Mouse (Mus musculus) spleen, postnatal 14 days (tissue): ENCODE data around the gene Mbnl2.

ENCODE experiments used
- DNase-seq, 2 experiments: peaks; one replicate each; pipeline ENCODE4 v3.0.0; 2021 to 2022; ENCODE audit warnings: low spot score in 2 of 2

Gene Mbnl2

DNA sequence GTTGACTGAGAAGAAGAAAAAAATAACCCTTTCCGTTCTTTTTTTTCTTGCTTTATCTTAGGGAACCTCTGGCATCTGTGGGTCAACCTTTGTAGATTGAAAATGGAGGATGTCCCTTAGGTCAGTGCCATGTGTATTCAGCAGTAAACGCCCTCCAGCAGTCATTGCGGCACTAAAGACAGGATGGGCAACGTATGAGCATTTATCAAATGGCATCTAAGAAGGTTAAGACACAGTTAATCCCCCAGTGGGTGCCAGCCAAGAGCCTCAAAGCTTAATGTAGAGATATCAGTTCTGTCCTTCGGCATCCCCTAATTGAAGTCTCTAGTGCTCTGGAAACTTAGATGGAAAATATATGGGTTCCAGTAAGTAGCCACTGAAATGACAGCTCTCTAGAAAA, 723 bp upstream of the Mbnl2 start:
- no peak for DNase-seq

DNA sequence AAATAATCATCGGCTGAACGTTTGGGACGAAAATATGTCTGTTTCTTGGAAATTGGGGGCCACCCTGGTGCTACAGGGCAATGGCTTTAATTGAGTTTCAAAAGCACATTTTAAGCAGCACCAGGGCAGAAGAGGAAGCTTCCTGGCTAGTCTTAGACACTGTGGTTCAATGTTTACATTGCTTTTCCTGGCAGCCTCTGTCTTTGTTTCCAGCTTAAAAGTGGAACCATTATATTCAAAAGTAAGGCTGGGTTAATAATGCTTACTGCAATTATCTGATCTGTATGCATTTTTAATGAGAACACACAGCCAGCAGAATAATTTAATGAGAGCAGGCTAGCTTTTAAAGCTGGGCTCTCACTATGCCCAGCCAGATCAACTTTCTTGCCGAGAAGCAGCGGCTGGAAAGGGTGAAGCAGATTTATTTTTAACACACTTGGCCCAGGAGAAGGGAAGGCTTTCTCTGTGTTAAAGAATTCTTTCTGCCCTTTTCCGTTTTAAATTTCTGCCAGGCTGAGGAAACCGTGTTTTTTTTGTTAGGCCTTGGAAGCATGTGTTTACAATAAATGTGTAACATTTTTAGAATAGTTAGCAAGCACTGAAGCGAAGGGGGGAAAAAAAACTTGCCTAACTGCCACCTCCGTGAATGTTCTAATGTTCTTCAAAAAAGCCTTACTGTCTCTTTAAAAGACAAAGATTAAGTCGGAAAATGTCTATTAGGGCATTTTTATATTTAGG, 1.0 kb downstream of the Mbnl2 start:
- DNase-seq, result no peak

DNA sequence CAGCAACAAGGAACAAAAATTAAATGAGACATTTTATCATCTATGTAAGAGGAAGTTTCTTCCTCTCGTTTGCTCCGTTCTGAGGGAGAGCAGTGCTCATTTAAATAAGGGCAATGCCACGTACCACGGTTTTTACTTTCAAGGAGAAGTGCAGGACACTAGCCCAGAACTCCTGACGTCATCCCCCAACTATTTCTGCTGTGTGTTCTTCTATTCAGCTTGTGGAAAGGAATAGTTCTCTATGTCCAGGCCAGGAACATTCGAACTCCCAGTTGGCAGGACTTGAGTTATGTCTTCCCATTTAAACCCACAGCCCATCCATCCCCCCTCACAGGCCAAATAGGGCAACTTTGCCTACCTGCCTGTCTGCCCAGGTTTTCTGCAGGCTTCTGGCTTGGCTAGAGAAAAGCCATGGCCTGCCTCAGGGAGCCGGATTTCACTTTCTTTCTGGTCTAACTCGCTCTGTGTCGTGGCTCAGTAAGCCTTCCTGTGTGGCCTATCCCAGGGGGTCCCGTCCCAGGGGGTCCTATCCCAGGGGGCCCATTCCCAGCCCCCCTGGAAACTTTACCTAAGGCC, 1.7 kb downstream of the Mbnl2 start:
- no peak for DNase-seq

DNA sequence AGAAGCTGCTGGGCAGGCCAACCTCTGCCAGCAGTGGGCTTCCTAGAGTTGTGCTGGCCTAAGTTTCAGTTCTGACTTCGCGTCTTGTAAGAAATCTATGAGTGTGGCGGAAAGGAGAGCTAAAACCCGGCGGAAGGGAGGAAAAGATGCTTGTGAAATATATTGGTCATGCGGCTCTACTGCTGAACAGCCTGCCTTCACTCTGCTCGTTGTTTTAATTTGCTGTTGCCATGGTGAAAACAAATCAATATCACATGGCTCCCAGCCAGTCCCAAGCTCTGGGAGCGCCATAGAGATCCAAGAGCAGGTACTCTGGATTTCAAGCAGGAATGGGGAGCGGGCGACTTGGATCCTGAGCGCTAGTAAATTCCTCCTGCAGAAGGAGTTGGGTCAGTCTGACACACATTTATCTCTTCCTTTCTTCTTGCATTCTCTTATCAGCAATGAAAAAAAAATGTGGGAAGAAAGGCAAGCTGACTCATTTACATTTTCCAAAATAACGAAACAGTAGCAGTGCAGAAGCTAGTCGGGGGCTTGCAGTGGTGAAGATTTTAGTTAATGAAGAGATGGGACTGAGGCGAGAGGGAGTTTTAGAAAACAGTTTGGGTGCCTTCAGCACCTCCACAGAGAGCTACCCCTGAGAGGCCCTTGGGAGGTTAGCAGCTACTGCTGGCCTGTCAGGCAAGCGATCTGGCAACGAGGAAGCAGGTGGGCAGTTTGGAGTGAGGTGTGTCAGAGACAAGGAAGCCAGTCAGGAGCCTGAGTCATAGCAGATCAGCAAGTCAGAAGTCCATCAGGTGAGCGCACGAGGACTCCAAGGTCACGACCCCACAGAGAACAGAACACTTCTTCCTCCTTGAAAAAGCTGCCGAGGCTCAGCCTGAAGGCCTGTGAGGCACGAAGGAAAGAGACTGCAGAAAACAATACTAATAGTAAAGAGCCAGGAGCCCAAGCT, 3.1 kb downstream of the Mbnl2 start:
- DNase-seq, result no peak

DNA sequence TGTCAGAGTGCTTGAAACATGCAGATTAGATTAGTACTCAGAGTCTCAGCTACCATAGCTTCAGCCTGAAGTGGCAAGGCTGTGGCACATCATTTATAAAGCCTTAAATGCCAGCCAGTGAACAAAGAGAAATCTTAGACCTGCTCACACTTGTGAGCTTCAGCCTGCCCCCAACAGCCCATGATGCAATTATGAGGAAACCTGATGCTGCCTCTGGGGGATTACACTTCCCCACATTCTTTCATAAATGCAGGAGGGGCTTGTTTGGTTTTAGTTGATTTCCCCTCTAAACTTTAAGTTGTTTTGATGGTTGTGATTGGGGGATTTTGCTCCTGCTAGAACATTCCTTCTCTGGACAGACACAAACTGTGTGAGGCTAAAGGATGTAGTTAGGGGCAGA, 4.7 kb downstream of the Mbnl2 start:
- no peak for DNase-seq

DNA sequence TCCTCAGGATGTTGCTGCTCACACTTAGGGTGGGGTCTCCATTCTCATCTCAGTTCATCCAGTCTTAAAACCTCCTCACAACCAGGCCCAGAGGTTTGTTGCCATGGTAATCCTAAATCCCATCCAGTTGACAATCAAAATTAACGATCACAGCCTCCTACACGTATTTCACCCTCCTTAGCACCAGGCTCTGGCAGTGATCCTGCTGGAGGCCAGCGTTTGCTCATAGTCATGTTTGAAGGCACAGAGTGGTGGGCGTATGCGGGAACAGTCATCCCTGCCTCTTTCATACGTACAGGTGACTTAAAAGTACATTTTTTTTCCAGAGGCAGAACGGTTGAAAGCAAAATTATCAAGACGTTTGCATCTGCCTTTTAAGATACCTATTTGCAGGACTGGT, 8.3 kb downstream of the Mbnl2 start:
- DNase-seq, result no peak

DNA sequence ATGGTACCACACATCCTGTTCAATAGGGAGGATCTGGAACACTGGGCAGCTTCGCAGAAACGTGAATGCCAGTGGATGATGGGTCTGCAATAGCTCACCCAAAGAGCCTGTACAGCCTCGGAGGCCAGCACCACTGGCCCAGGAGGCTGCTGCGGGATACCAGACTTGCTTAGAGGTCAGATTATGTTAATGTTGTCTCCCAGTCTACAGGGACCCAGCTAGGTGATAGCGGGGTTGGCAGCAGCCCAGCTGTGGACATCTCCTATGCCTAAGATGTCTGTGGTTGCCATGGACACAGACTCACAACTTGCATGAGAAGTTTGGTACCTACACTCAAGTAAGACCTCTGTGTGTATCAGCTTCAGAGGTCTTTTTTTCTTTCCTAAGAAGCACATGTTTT, 9.0 kb downstream of the Mbnl2 start:
- no peak for DNase-seq

DNA sequence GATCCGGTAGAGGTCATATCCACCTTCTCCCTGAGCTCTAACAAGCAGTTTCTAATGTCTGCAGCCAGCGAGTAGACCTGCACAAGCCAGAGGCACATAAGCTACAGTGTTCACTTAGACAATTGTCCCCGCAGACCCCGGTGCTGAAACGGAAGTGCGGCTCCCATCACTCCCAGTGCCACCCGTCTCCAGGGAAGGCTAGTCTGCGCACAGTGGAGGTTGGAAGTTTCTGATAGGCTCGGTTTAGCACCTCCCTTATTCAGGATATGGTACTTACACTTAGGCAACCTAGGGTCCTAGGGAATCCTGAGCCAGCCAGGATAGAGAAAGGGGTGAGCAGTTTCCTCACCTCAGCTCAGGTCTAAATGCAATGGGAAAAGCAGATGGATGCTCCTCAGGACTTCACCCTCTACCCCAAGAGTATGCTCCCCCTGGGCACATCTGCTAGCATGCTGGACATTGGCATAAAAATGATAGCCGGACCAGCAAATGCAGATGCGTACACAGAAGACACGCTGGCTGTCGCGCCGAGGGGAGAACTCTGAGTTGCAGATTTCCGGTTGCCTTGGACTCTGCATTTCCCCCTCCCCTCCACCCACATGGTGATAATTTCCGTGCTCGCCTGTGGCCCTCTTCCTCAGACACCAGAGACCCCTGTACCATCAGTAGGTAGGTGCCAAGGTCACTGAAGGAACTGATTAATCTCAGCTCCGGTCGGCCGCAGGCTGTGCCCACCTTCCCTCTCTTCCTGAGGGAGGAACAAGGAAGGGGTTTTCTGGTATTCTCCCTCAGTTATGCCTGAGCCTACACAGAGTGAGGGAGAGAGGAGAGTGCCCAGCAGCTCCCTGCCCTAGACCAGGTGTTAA, 11.9 kb downstream of the Mbnl2 start:
- no peak for DNase-seq

DNA sequence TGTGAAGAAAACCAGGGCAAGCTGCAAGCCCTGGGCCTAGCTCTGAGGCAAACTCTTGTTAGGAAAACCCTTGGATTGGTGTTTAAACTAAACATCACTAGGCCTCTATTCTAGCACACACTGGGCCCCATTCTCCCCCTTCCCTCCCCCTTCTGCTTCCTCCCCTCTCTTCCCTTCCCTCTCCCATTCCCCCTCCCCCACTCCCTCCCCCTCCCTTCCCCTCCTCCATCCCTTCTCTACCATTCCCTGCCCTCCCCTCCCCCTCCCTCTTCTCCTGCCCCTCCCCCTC, 12.5 kb downstream of the Mbnl2 start:
- DNase-seq, result no peak

DNA sequence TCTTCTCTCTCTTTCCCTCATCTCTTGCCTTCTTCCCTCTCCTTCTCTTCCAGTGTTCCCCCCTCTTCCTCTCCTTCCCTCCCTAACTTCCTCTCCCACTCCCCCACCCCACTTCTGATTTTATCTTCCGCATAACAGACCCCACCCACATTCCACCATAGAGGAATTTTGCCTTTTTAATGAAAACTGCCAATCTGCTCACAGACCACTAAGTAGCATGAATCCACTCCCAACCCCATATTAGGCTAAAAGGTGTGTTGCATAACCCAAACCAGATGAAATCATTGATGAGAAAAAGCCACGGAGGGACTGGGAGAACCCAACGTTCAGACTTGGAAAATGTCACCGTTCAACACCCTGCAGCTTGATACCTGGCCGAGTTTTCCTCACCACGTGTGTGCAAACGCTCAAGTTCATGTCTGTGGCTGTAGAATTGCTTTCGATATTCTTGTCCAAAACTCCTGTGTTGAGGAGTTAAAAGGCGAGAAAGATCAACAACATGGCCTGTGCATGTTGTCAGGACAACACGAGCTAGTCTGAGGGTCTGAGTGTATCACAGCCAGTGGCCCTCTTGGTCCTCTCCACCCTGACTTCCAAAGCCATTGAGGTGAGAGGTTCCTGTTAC, 13.0 kb downstream of the Mbnl2 start:
- no peak for DNase-seq

DNA sequence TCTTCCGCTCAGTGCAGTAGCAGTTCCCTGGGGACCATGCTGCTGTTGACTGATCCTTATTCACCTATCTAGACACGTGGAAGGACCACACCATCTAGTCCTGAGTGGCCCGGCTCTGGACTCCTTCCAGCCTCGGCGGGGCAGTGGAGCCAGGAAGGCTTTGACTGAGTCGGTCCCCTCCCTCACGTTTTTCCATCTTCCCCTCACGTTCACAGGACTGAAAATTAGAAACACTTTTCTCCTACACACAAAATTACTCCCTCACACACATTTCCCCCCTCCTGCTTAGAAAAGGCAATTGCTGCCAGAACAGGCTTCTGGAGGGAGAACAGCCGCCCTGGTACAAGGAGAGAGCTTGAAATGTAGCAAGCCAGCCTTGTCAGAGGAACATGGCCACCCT, 13.6 kb downstream of the Mbnl2 start:
- no peak for DNase-seq

DNA sequence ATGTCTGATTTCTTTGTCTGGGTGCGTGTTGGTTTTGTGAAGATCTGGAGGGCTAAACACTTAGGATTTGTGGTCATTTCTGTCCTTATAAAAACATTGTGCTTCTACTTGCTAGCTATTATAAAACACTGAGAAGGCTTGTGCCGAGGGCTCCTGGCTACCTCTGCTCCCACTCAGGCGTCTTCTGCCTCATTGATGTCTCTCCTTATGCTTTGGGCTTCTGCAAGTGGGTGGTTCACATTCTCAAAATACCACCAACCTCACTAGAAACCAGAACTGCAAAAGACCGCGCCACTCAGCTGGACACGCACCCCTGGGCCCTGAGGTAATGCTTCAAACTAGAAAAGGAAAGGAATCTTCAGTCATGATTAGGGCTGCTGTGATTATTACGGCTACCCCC, 14.1 kb downstream of the Mbnl2 start:
- DNase-seq, result no peak

DNA sequence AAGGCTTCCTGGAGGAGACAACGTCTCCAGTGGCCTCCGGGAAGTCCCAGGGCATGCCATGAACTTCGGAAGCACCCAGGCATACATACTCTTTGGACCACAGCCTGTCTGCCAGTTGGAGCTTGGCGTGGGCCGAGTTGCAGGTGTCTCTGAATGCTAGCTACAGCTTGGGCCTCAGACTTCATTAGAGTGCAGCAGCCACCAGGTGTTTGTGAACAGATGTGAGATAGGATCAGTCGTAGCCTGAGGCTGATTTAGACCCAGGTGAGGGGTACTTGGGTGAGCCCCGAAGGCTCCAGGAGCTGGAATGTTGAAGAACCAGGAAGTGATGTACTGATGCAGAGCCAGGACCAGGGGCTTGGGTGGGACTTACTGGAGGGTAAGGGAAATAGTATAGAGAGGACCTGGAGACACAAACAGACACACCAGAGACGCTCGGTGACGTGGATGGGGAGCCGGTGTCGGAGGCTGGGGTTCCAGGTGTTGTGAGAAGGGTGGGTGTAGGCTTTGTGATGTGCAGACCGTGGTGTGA, 15.8 kb downstream of the Mbnl2 start:
- no peak for DNase-seq

DNA sequence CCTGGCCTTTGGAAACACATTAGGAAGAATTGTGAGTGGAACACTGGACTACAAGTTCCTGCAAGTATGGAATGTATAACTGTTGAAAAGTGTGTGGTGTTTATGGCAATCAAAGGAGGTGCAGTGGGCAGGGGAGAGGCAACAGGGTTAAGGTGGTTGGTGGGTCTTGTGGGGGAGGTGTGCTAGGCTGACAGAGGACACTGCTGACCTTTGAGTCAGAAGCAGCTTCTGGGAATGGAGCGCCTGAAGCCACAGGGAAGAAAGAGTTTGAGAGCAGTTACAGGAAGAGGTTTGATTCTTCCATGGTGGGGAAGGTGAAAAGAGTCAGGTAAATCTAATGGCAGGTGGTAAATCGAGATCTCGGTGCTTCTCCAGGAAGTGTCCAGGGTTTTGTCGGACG, 16.7 kb downstream of the Mbnl2 start:
- no peak for DNase-seq

DNA sequence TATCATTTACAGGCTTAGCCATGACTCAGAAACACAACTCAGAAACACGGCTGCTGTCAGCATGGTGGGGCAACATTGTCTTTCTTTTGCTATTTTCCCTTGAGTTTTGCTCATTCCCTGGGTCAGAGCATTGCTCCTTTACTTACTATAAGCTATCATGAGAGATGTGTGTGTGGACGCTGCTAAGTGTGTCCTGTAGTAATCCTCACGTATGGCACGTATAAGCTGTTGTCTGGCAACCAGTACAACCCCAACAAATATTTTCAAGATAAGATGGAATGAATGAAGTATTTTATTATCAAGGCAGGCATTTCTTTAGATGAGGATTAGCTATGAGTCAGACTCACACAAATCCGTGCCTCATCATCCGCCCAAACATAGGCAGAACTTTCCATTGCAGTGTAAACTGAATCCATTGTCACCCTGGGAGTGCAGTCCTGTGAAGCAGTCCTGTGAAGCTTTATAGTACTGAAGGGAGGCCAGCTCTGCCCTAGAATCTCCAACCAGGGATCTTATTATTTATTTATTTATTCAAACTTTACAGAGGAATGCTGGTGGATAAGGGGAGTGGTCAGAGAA, 17.2 kb downstream of the Mbnl2 start:
- DNase-seq, result no peak

DNA sequence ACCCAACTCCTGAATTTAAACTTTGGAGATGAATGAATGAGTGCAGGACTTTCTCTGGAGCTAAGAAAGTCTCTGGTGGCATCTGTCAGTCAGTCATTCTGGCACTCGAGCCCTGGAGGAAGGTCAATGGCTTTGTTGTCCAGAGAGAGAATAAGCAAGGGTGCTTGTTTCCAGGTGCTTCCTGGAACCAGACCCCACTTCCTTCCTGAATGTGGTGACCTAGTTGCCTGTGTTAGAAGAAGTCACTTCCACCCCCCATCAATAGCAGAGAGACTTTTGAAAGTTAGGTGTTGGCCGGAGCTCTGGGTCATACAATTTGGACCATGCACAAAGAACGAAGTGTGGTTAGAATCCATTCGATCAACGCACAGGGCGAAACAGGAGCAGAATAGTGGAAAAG, 19.0 kb downstream of the Mbnl2 start:
- no peak for DNase-seq

DNA sequence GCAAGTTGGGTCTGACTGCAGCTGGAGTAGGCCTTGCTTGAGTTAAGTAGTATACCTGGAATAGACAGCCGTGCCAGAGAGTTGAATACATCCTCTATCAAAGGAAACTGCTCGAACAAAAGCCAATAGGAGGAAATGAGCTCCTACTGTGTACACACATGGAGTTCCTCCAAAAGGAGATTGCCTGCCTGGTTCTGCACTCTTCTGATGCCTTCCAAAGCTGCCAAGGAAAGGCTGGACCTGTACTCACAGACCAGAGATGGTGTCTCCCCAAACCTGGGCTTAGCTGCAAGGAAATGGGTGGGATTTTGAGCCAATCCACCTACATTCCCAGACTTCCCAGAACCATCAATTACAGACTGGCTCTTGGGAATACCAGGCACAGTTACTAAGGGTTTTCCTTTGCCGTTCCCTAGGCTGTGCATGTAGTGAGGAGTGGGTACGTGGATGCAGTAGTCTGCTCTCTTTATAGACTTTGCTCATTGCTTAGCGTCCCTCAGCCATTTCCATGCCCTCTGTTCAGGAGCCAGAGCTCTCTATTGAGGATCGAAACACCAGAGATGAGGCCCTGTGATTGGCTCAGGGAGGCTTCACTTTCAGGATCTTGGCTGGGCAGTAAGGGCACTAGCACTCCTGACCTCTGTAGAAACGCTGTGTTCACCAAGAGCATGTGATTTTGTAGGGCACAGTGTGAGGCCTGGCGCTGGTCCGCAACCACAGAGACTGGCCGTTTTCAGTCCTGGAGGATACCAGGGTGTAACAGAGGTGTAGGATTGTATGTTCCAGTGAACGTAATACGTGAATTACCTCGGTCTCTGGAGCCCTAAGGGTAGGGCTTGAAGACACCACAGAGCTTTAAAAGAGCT, 20.1 kb downstream of the Mbnl2 start:
- no peak for DNase-seq

DNA sequence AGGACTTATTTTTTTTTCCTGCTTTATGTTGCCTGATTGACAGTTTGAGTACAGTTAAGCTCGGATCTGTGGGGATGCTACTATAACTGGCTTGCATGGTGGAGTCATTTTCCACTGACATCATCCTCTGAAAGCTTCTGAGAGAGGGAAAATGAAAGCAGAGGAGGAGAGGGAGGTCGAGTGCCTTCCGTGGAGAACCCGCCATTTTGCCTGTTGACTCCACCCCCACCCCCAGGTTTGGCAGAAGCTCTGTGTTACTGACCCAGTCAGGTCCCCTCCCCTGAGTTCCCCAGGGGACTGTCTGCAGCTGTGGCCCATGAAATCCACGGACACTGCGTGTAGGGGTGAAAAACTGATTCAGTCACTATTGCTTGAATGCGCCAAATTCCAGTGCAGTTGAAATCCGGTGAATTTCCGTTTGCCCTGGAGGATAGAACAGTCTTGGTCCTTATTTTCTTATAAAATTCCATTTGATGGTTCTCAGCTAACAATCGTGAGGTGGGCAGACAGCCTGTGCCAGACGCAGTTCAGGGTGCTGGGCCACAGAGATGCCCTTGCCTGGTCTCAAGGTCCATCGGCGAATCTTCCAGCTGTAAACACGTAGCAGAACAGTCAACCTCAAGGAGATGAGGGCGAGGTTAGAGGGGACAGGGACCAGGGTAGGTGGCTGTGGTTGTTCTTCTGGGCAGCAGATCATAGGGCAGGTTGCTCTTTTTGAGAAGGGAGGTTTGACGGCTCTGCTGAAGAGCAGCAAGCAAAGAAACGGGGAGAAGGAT, 20.9 kb downstream of the Mbnl2 start:
- no peak for DNase-seq

DNA sequence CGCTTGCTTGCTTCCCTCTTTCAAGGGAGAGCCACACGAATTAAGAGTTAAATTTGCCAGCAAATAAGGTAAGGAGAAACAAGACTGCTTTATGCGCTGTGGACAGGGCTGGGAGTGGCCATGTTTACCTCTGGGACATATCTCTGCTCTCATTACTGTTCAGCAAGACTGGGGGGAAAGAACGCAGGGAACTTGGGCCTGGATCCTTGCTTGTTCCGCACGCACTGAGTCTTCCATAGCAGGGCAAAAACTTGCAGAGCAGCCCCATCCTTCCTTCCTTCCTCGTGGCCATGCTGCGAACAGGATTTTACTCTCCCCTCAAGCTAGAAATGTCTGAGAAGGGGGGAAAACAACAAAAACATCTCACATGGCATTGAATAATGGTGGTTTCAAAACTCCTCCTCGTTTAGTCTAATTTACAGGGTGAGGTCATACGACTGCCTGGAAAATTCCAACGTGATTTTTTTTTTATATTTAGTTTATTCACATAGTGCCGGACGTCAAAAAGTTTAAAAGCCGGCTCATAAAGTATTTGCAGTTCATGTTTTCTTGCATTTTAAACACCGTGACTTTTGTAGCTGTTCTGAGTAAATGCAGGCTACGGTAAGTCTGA, 21.8 kb downstream of the Mbnl2 start:
- no peak for DNase-seq
